Mouse (Mus musculus) lung, embryonic 16.5 days (tissue): ENCODE measurements at regions not wholly inside any gene's neighbourhood (a gene's known extent, or its start where the extent isn't known, plus 50 kb on each side); places are given as distances from the start of the nearest gene placed in this dataset.

Source experiments
- ATAC-seq: fragments of 200-750 bp; cut with Nextera tagmentation; 2 replicates; pipeline ENCODE4 v1.8.0; 2017; ENCODE audit warnings: low read depth, mild to moderate bottlenecking, moderate library complexity
- H3K27ac ChIP-seq: fragments of 300-500 bp; sonication (generic); 2 replicates; pipeline ENCODE4 v1.5.1; 2014; ENCODE audit warnings: mild to moderate bottlenecking, control low read depth, low read length
- H3K27me3 ChIP-seq: fragments of 300-500 bp; sonication (generic); 2 replicates; pipeline ENCODE4 v1.6.1; 2014; ENCODE audit warnings: low read depth, low read length, mixed read lengths; ENCODE audit not compliant: control insufficient read depth, insufficient read depth
- H3K36me3 ChIP-seq: fragments of 300-500 bp; sonication (generic); 2 replicates; pipeline ENCODE4 v1.6.1; 2014; ENCODE audit warnings: low read length; ENCODE audit not compliant: control insufficient read depth, insufficient read depth
- H3K4me1 ChIP-seq: fragments of 300-500 bp; sonication (generic); replicated peaks from 2 replicates; pipeline ENCODE4 v1.6.1; 2014; ENCODE audit warnings: low read length, mixed read lengths; ENCODE audit not compliant: control insufficient read depth, insufficient read depth
- H3K4me2 ChIP-seq: fragments of 300-500 bp; sonication (generic); 2 replicates; pipeline ENCODE4 v1.6.1; 2014; ENCODE audit warnings: low read depth, low read length, control low read depth
- H3K4me3 ChIP-seq: fragments of 300-500 bp; sonication (generic); 2 replicates; pipeline ENCODE4 v1.5.1; 2014; ENCODE audit warnings: mild to moderate bottlenecking, low read length, control low read depth
- H3K9ac ChIP-seq: fragments of 300-500 bp; sonication (generic); 2 replicates; pipeline ENCODE4 v1.6.1; 2014; ENCODE audit warnings: low read length, control low read depth
- H3K9me3 ChIP-seq: fragments of 300-500 bp; sonication (generic); 2 replicates; pipeline ENCODE4 v1.6.1; 2016; ENCODE audit warnings: low read length; ENCODE audit not compliant: control insufficient read depth
- WGBS: fragments of 180-500 bp; shearing (Covaris S2); extraction: QIAGEN DNeasy Blood & Tissue Kit; methylation state at CpG from one replicate; pipeline ENCODE4 v1.1.7; 2014; 5-methylcytosine and 5-hydroxymethylcytosine counted together

- no peak for ATAC-seq
- 27% methylated on average over 2 of the region's 2 CpGs for WGBS
- H3K36me3 ChIP-seq = no peaks in the 10 kb centered on the region
These were observed 503.2 kb downstream of the Ndufa4 start for GRCm38 (mm10) chr6:11404101-11404500.

GRCm38 (mm10) chr6:11359088-11359487 is 548.2 kb downstream of the Ndufa4 start:
- ATAC-seq = no peak
- no peaks in the 10 kb centered on the region for H3K4me1 ChIP-seq
- 79% methylated on average over 1 of the region's 1 CpGs for WGBS
- H3K27ac ChIP-seq = no peak overlapping the region
- no peaks in the 10 kb centered on the region for H3K36me3 ChIP-seq
- H3K4me2 ChIP-seq = no peak overlapping the region
- no peak overlapping the region for H3K9ac ChIP-seq
- H3K9me3 ChIP-seq = no peaks in the 10 kb centered on the region
- no peak overlapping the region for H3K4me3 ChIP-seq
- no peaks in the 10 kb centered on the region for H3K27me3 ChIP-seq

More at GRCm38 (mm10) chr6:11404101-11404500, 503.2 kb downstream of the Ndufa4 start:
- Histone ChIP-seq H3K4me3 (no peak overlapping the region), H3K9ac (no peak overlapping the region), H3K27me3 (no peaks in the 10 kb centered on the region), H3K4me2 (no peak overlapping the region), H3K9me3 (no peaks in the 10 kb centered on the region), H3K4me1 (no peaks in the 10 kb centered on the region), H3K27ac (no peak overlapping the region)

GRCm38 (mm10) chr6:11353599-11353998 is 553.7 kb downstream of the Ndufa4 start:
- Histone ChIP-seq H3K9me3 (no peaks in the 10 kb centered on the region), H3K36me3 (no peaks in the 10 kb centered on the region), H3K4me2 (no peak overlapping the region), H3K4me1 (no peaks in the 10 kb centered on the region), H3K27me3 (no peaks in the 10 kb centered on the region), H3K9ac (no peak overlapping the region), H3K4me3 (no peak overlapping the region), H3K27ac (no peak overlapping the region)
- WGBS = 42% methylated on average over 3 of the region's 3 CpGs
- ATAC-seq = peak; percentile 66

- 68% methylated on average over 2 of the region's 2 CpGs for WGBS
- Histone ChIP-seq H3K9ac (no peak overlapping the region), H3K27ac (no peak overlapping the region), H3K27me3 (no peaks in the 10 kb centered on the region), H3K9me3 (no peaks in the 10 kb centered on the region), H3K4me2 (no peak overlapping the region), H3K36me3 (no peaks in the 10 kb centered on the region), H3K4me3 (no peak overlapping the region), H3K4me1 (no peaks in the 10 kb centered on the region)
- ATAC-seq = no peak
These were observed 573.2 kb downstream of the Ndufa4 start for GRCm38 (mm10) chr6:11334137-11334536.

GRCm38 (mm10) chr6:11313744-11314143 is 593.6 kb downstream of the Ndufa4 start:
- no peak overlapping the region for H3K27ac ChIP-seq
- H3K36me3 ChIP-seq = no peaks in the 10 kb centered on the region
- H3K4me3 ChIP-seq = no peak overlapping the region
- ATAC-seq = no peak
- H3K4me1 ChIP-seq = no peaks in the 10 kb centered on the region
- H3K4me2 ChIP-seq = no peak overlapping the region
- H3K27me3 ChIP-seq = no peaks in the 10 kb centered on the region
- H3K9ac ChIP-seq = no peak overlapping the region
- 74% methylated on average over 3 of the region's 3 CpGs for WGBS
- H3K9me3 ChIP-seq = no peaks in the 10 kb centered on the region

- Histone ChIP-seq H3K9ac (no peak overlapping the region), H3K36me3 (no peaks in the 10 kb centered on the region), H3K27ac (no peak overlapping the region), H3K27me3 (no peaks in the 10 kb centered on the region), H3K4me3 (no peak overlapping the region), H3K9me3 (no peaks in the 10 kb centered on the region), H3K4me2 (no peak overlapping the region), H3K4me1 (no peaks in the 10 kb centered on the region)
- 76% methylated on average over 2 of the region's 2 CpGs for whole genome bisulfite sequencing
- ATAC-seq = no peak
These were observed 601.2 kb downstream of the Ndufa4 start for GRCm38 (mm10) chr6:11305979-11306534.

GRCm38 (mm10) chr6:11283990-11284389 is 623.3 kb downstream of the Ndufa4 start:
- H3K27ac ChIP-seq = no peak overlapping the region
- H3K36me3 ChIP-seq = no peaks in the 10 kb centered on the region
- H3K4me1 ChIP-seq = no peaks in the 10 kb centered on the region
- no peak for ATAC-seq
- no peaks in the 10 kb centered on the region for H3K27me3 ChIP-seq
- WGBS = 0% methylated on average over 2 of the region's 2 CpGs
- H3K4me2 ChIP-seq = no peak overlapping the region
- H3K9me3 ChIP-seq = no peaks in the 10 kb centered on the region
- no peak overlapping the region for H3K4me3 ChIP-seq
- H3K9ac ChIP-seq = no peak overlapping the region

- no peak for ATAC-seq
- Histone ChIP-seq H3K4me3 (no peak overlapping the region), H3K9me3 (no peaks in the 10 kb centered on the region), H3K9ac (no peak overlapping the region), H3K36me3 (no peaks in the 10 kb centered on the region), H3K4me1 (no peaks in the 10 kb centered on the region), H3K27me3 (no peaks in the 10 kb centered on the region), H3K4me2 (no peak overlapping the region), H3K27ac (no peak overlapping the region)
- WGBS = 68% methylated on average over 3 of the region's 3 CpGs
These were observed 632.1 kb downstream of the Ndufa4 start for GRCm38 (mm10) chr6:11275214-11275613.
